Mouse (Mus musculus) kidney, adult 8-10 months (tissue): Measurements from ENCODE around the gene Adam23.

Experiments
- DNase-seq, 2 experiments: peaks; one replicate each; pipeline ENCODE4 v3.0.0; 2022

Gene Adam23

GRCm38 (mm10) chr1:63445656-63446046 lies at the start of gene Adam23:
Gene Adam23 (plus strand): TSS chr1:63445891.
- DNase-seq: no peak

GRCm38 (mm10) chr1:63401130-63401529 lies 44.6 kb upstream of the Adam23 start:
- no peak for DNase-seq

DNA sequence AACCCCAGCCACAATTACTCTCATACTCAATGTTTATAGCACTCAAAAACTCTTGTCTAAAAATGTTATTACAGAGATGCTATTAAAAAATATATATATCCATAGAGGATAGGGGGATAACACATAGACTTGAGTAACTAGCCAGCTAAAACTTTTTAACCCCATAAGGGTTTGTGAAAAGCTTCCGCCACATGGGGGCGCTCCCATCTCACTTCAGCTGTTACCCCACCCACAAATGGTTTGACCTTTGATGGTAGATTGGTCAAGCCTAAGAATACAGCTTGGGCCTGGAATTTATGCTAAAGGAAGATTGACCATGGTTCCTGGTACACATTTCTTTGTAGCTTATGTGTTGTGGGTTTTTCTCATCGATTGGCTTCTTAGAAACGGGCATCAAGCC lies 42.1 kb upstream of the Adam23 start:
- DNase-seq: peak in 1 of 2 experiments; percentile 5

DNA sequence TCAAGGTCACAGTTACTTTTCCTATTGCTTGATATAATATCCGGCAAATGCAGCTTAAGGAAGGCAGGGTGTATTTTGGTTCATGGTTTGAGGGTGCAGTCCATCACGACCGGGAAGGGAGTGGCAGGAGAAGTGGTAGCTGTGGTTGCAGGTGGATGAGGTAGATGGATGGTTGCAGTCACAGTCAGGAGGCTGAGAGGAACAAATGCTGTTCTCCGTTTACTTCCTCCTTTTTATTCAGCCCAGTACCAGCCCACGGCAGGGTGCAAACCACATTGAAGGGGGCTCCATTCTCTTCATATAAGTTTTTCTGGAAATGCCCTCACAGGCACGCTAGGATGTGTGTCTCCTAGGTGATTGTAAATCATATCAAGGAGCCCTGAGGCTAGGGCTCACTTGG lies 37.3 kb upstream of the Adam23 start:
- DNase-seq: no peak

- DNase-seq: no peak
Observed at GRCm38 (mm10) chr1:63418491-63418890, 27.2 kb upstream of the Adam23 start.

DNA sequence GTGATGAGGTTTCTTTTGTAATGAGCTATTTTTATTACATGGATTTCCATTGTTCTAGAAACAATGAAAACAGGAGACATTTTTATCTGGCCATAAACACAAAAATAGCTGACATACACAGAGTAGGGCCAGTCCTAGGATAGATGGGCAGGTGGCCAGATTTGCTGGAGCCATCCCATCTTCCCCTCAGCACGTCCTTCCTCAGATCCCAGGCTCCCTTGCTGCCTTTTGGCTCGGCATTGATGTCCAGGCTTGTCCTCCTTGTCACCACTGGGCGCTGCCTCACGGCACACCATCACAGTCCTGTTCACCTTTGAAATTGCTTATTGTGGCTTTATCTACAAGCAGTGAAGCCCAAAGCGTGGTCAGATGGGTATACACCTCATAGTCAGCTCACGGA lies 15.0 kb upstream of the Adam23 start:
- DNase-seq: no peak

DNA sequence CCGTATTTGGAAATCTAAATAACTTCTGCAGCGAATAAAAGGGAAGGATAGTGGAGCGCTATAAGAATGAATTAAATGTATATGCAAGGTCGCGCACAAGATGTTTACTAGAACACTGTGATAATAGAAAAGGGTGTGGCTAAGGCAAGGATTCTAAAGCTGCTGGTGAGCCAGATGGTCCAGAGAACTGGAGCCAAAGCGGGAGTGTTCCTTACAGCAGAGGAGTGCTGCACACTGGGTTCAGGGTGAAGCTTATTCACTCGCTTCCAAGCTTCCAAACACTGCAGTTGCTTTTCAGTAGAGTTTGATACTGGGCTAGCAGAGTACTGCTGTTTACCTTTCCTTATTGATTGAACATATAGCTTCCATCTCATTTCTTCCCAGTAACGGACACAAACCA lies 14.5 kb upstream of the Adam23 start:
- DNase-seq: no peak

DNA sequence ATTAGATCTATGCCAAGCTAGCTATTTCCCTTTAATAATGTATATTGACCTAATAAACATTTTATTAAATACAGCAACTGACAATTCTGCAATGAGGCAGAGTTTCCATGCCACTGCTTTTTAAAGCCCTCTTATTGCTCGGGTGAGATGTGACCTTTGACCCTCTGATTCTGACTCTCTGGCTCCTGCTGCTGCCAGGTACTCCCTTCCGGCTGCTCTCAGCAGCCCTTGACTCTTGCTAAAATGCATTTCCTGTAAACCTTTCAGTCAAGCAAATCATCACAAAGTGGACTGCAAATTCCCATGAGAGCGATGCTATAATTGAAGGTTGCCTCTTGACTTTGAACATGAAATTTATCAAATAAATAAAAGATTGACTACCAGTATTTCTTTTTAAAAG lies 13.8 kb upstream of the Adam23 start:
- no peak for DNase-seq

- no peak for DNase-seq
Observed at GRCm38 (mm10) chr1:63434052-63434451, 11.6 kb upstream of the Adam23 start.

GRCm38 (mm10) chr1:63437529-63437928 lies 8.2 kb upstream of the Adam23 start:
- no peak for DNase-seq

DNA sequence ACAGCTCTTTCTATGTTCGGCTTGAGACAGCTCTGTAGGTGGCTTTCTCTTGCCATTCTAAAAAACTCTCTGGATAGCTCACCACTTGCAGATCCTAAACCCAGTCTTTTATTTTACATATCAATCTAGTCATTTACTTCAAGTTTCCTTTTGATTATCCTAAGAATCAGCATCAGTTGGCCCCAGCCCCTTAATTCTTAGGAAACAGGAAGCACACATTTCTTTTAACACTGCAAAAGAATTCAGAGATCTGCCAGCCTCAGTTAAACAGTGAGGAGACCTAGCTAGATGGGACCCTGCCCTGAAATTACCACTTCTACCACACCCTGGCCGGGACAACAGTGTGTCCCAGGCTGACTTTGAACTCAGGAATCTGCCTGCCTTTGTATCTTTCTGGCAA lies 3.5 kb upstream of the Adam23 start:
- DNase-seq: no peak

- no peak for DNase-seq
Observed at GRCm38 (mm10) chr1:63442616-63443015, 3.1 kb upstream of the Adam23 start.

DNA sequence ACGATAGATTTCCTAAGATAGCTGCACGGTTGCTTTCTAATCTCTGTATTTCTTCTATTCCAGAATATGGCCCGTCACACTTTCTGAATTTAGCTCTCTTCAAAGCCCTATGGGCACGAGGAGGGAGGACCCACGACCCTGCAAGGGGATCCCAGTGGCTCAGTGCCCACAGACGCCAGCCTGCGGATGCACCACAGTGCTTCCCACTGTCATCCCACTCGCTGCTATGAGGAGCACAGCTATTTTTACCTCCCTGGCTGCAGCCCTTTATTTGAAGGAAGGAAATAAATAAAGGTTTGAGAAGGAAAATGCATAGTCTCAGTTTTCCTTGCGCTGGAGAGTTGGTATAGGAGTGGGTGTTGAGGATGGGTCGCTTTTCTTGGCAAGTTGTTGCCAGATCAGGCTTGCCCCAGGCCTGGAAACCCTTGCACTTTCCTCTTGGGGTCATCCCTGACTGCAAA lies 512 bp upstream of the Adam23 start:
- DNase-seq: no peak

DNA sequence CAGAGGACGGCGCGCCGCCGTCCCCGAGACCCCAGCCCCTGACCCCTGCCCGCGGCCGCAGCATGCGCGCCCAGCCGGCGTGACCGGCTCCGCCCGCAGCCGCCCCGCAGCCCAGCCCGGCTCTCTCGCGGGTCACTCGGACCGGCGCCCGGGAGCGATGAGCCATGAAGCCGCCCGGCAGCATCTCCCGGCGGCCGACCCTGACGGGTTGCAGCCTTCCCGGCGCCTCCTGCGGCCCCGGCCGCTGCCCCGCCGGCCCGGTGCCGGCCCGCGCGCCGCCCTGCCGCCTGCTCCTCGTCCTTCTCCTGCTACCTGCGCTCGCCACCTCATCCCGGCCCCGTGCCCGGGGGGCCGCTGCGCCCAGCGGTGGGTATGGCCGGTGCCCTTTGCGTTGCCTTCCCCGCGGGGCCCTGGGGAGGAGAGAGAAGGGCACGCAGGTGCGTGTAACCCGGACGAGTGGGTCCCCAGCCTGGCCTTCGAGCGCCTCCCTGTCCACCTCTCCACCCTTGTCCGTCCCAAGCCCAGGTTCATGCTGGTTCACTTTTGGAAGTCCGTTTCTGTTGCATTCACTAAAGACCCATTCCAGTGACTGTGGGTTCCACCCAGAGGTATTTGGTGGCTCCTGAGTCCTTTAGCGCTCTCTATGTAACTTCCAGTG lies 485 bp downstream of the Adam23 start:
- no peak for DNase-seq

DNA sequence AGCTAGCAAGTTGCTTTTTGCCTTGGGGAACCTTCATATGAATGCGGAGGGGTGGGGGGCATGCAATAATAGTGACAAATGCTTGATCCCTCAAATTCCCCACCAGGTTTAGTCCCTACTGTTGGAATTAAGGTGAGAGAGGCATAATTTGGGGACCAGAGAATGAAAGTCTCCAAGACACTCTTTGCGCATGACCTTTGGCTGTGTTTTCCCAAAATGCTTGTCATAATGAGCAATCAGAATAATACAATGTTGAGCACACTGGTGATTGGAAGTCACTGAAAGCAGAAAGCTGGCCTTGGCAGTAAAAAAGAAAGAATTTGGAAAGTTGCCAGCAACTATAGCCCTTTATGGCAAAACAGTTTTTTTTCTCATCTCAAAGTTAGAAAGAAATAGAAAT lies 1.0 kb downstream of the Adam23 start:
- no peak for DNase-seq

DNA sequence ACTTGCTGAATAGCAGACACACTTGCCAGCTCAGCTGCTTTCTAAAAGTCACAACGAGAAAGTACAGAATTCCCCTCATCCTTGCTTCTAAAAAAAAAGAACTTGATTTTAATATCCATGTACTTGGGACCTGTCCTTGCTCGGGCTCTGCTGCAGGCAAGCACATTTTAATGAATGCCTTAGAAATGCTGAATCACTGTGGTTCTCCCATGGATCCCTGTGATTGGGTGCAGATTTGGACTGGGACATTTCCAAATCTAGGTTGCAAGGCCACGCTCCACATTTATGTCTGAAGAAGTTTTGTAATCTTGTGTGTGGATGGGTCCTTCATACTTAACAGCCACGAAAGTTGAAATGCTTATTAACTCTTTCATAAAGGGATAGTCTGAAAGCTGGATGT lies 4.4 kb downstream of the Adam23 start:
- DNase-seq: no peak

- DNase-seq: no peak
Observed at GRCm38 (mm10) chr1:63453332-63453887, 7.7 kb downstream of the Adam23 start.

- DNase-seq: no peak
Observed at GRCm38 (mm10) chr1:63457801-63458519, 12.3 kb downstream of the Adam23 start.

DNA sequence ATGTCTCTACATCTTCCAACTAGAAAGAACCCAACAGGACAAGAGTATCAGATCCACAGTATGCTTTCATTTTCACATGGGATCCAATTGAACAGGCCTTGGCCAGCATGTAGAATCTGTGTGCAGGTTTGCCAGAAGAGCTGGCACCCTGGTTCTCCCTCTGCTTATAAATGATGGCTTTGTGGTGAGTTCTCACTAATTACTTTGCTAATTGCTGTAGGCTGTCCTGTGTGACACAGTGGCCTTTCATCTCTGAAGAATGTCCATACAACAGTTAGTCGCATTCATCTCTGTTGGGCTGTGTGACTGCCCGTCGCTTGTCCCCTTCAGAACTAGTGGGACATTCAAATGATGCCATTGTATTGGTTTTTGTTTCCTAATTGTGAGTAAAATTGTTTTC lies 13.5 kb downstream of the Adam23 start:
- no peak for DNase-seq

DNA sequence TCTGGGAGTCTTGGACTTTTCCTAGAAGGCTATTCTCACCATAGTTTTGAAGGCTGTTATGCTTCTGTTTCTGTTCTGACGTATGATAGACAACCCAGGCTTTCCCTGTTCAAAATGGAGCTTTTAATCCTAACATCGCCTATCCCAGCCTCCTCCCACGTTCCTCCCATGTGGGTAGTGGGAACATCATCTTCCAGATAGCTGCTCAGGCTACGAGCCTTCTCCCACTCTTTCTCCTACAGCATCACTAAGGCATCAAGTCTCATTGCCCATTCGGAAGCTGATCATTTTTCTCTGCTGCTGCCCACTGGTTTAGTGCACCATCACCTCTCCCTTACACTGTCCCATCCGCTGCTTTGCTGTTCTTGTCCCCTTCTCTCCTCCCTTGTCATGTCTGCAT lies 14.2 kb downstream of the Adam23 start:
- no peak for DNase-seq

GRCm38 (mm10) chr1:63464441-63464840 lies 18.8 kb downstream of the Adam23 start:
- no peak for DNase-seq

DNA sequence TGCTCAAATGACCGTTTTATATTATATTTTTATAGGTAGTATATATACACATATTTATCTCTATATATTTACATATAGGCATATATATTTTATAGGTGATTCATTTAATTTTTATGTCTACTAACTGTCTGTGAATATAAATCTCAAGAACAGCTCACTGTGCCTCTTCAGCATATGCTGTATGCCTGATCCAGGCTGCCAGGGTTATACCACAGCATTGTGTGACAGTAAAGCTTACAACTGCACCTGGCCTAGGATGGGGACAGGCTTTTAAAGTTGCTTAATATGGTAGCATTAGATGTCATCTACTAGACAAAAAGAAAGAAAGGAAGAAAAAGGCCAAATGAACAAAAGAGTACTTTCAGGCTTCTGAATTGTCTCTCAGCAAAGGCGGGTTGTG lies 27.6 kb downstream of the Adam23 start:
- no peak for DNase-seq

DNA sequence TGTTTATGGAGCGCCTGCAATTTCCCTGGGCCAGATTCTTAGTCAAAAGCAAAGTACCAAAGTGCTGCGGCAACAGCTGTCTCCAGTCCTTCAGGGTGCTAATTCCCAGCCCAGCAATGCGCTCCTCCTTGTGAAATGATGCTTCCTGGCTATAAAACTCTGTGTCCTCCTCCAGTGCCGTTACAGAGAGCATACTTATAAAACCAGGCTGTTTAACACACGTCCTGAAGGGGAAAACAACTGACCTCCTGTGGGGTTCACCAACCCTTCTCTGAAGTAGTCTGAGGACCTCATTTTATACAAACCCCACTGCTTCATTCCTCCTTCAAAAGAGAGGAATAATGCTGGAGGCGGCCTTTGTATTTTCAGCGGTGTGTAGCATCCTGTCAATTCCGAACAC lies 28.0 kb downstream of the Adam23 start:
- DNase-seq: no peak

GRCm38 (mm10) chr1:63478946-63479345 lies 33.3 kb downstream of the Adam23 start:
- no peak for DNase-seq
